Mouse (Mus musculus) C2C12 (cell line): ENCODE results near the gene Gm10097.

ENCODE experiments used
- CEBPB ChIP-seq: IDR thresholded peaks from one replicate; pipeline ENCODE4 v1.6.1; 2011; ENCODE audit warnings: low read depth, mild to moderate bottlenecking, control low read depth, moderate library complexity
- CTCF ChIP-seq: IDR thresholded peaks from one replicate; pipeline ENCODE4 v1.5.1; 2011; ENCODE audit not compliant: control insufficient read depth, insufficient read depth, insufficient read length
- FOSL1 ChIP-seq: IDR thresholded peaks from one replicate; pipeline ENCODE4 v1.8.0; 2011; ENCODE audit warnings: mild to moderate bottlenecking, low read length; ENCODE audit not compliant: poor library complexity, insufficient read depth, severe bottlenecking
- MAX ChIP-seq: IDR thresholded peaks from one replicate; pipeline ENCODE4 v1.6.1; 2011; ENCODE audit warnings: mild to moderate bottlenecking, control low read depth
- MYOD1 ChIP-seq: IDR thresholded peaks from one replicate; pipeline ENCODE4 v1.6.1; 2011; ENCODE audit warnings: low read depth; ENCODE audit not compliant: control insufficient read depth, insufficient read length
- MYOG ChIP-seq: IDR thresholded peaks from one replicate; pipeline ENCODE4 v1.6.1; 2011; ENCODE audit not compliant: control insufficient read depth, insufficient read length; ENCODE audit errors: extremely low read depth
- USF1 ChIP-seq: IDR thresholded peaks from one replicate; pipeline ENCODE4 v1.6.1; 2011; ENCODE audit warnings: low read depth, mild to moderate bottlenecking, control low read depth, moderate library complexity

DNA sequence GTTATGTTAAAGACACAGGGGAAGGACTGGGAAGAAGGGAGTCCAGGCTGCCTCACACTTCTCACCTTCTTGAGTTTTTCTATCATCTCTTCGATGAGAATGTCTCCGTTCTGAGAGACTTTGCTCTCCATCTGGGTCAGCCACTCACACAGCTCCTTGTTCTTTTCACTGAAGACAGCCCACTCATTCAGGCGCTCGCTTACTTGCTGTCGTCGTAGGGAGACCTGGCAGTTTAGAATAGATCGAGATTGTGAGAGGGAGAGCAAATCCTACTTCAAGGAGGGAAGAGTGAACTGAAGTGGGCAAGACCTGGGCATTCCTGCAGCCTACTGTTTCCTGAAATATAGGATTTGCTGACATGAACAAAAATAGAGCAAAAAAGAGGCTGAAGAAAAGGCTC lies 6.7 kb downstream of the Gm10097 start:
- TF ChIP-seq CTCF, result no peak
- no peak for TF ChIP-seq USF1
- no peak for TF ChIP-seq MYOG
- no peak for TF ChIP-seq MAX
- no peak for TF ChIP-seq MYOD1
- TF ChIP-seq CEBPB, result no peak
- no peak for TF ChIP-seq FOSL1
